Mouse (Mus musculus) forebrain, embryonic 15.5 days (tissue): ENCODE data around the gene Etfdh. TPM values are rescaled to one million over a fixed set of nuclear protein-coding genes. Genes with fewer than 3 reads are reported as not detected.

ENCODE experiments used
- ATAC-seq: fragments of 200-750 bp; cut with Nextera tagmentation; replicated peaks from 2 replicates; pipeline ENCODE4 v1.8.0; 2017; ENCODE audit warnings: mild to moderate bottlenecking, moderate TSS enrichment, moderate library complexity
- H3K27ac ChIP-seq: fragments of 300-500 bp; sonication (generic); replicated peaks from 2 replicates; pipeline ENCODE4 v1.5.1; 2015; ENCODE audit warnings: mild to moderate bottlenecking, inconsistent platforms
- H3K27me3 ChIP-seq: fragments of 300-500 bp; sonication (generic); 2 replicates; pipeline ENCODE4 v1.6.1; 2015; ENCODE audit warnings: inconsistent platforms
- H3K36me3 ChIP-seq: fragments of 300-500 bp; sonication (generic); 2 replicates; pipeline ENCODE4 v1.6.1; 2015; ENCODE audit warnings: mild to moderate bottlenecking, inconsistent platforms
- H3K4me1 ChIP-seq: fragments of 300-500 bp; sonication (generic); 2 replicates; pipeline ENCODE4 v1.6.1; 2015; ENCODE audit warnings: inconsistent platforms
- H3K4me2 ChIP-seq: fragments of 300-500 bp; sonication (generic); replicated peaks from 2 replicates; pipeline ENCODE4 v1.6.1; 2015; ENCODE audit warnings: mild to moderate bottlenecking, inconsistent platforms
- H3K4me3 ChIP-seq: fragments of 300-500 bp; sonication (generic); 2 replicates; pipeline ENCODE4 v1.5.1; 2015; ENCODE audit warnings: mild to moderate bottlenecking, inconsistent platforms
- H3K9ac ChIP-seq: fragments of 300-500 bp; sonication (generic); replicated peaks from 2 replicates; pipeline ENCODE4 v1.6.1; 2015; ENCODE audit warnings: mild to moderate bottlenecking, inconsistent platforms
- H3K9me3 ChIP-seq: fragments of 300-500 bp; sonication (generic); 2 replicates; pipeline ENCODE4 v1.6.1; 2016; ENCODE audit warnings: inconsistent platforms
- WGBS: fragments of 180-500 bp; shearing (Covaris S2); methylation state at CpG from one replicate; pipeline ENCODE4 v1.1.7; 2015; ENCODE audit warnings: mixed read lengths; 5-methylcytosine and 5-hydroxymethylcytosine counted together
- polyA plus RNA-seq: library from polyadenylated mRNA; unstranded; fragments of >200 nt; fragmentation: Nextera tagmentation; extraction: Ambion mirVana; gene quantifications from 2 replicates; pipeline ENCODE4 v1.2.1, GENCODE M21; 2015

The Etfdh gene
- 40.2 and 42.6 TPM in 2 replicates for polyA plus RNA-seq

DNA sequence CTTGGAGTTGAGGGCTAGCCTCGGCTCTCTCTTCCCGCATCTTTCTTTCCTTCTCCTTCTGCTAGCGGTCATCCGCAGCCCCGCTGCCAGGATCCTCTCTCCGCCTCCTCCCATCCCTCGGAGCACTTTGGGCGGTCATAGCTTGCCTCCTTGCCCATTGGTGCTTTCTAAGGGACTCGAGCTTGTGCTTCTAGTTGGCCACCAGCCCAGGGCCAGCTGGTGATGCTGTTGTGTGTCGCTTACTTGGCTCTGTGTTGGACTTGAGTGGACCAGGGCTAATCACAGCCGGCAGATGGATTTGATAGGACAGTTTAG is at the start of gene Etfdh:
TSS of gene Etfdh (minus strand) at position 85 of the 315 bp plus-strand sequence.
- under 1% methylated on average over 11 of the region's 11 CpGs for WGBS
- peak within 1 kb of the TSS; percentile 64 for H3K4me3 ChIP-seq
- peak within 1 kb of the TSS; percentile 69 for H3K9ac ChIP-seq
- H3K9me3 ChIP-seq: no peaks in the 10 kb centered on the region
- peaks cover 18% of the 10 kb centered on the region for H3K4me1 ChIP-seq
- no peaks in the 10 kb centered on the region for H3K27me3 ChIP-seq
- H3K4me2 ChIP-seq: peak within 1 kb of the TSS; percentile 84
- H3K36me3 ChIP-seq: peaks cover 23% of the 10 kb centered on the region
- peak; percentile 44 for ATAC-seq
- peak within 1 kb of the TSS; percentile 84 for H3K27ac ChIP-seq

DNA sequence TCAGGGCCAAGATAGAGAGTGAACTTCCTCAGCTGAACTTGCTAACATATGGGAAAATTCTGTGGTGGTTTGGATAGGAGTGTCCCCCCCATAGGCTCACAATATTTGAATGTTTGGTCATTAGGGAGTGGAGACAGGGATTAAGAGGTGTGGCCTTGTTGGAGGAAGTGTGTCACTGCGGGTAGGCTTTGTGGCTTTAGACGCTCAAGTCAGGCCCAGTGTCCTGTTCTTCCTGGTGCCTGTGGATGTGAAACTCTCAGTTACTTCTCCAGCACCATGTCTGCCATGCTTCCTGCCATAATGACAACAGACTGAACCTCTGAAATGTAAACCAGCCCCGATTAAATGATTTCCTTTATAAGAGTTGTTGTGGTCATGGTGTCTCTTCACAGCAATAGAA is 47.1 kb upstream of the Etfdh start:
- Histone ChIP-seq H3K9me3 (no peaks in the 10 kb centered on the region), H3K4me2 (no peak overlapping the region), H3K36me3 (no peaks in the 10 kb centered on the region), H3K9ac (no peak overlapping the region), H3K4me1 (no peaks in the 10 kb centered on the region), H3K27ac (no peak overlapping the region), H3K4me3 (no peak overlapping the region), H3K27me3 (no peaks in the 10 kb centered on the region)
- ATAC-seq: no peak
- 94% methylated on average over 3 of the region's 3 CpGs for WGBS

DNA sequence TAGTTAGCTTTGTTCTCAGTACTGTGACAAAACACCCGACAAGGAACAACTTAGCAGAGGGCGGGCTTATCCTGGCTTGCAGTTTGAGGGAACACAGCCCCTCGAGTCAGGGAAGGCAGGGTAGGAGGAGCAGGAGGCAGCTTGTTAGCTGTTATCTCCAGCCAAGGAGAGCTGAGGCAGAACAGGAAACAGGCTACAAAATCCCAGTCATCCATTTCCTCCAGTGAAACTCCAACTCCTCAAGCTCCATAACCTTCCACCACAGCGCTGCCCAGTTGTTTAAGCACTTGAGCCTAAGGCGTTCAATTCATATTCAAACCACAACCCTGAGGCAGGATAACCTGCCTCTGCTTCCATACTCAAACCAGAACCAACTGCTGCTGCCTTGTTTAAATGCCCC is 45.3 kb upstream of the Etfdh start:
- Histone ChIP-seq H3K4me2 (no peak overlapping the region), H3K9me3 (no peaks in the 10 kb centered on the region), H3K27ac (no peak overlapping the region), H3K36me3 (no peaks in the 10 kb centered on the region), H3K27me3 (no peaks in the 10 kb centered on the region), H3K4me1 (no peaks in the 10 kb centered on the region), H3K9ac (no peak overlapping the region), H3K4me3 (no peak overlapping the region)
- no peak for ATAC-seq
- 89% methylated on average over 5 of the region's 5 CpGs for WGBS

DNA sequence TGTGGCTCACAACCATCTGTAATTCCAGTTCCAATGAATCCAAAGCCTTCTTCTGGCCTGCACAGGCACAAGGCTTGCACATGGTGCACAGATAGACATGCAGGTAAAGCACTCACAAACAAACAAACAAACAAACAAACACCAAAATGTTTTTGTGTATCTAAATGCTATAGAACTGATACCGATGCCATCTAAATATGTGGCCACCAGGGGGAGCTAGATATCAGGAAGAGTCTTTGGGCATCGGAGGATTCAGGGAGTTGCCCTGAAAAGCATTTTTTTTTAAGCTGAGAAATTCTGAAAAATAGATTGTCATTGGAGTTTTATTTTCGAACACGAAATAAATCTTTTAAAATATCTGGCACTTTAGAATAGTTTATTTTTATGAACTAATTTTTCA is 43.8 kb upstream of the Etfdh start:
- 12% methylated on average over 4 of the region's 4 CpGs for WGBS
- Histone ChIP-seq H3K4me1 (no peaks in the 10 kb centered on the region), H3K27ac (no peak overlapping the region), H3K4me3 (no peak overlapping the region), H3K4me2 (no peak overlapping the region), H3K9me3 (no peaks in the 10 kb centered on the region), H3K36me3 (no peaks in the 10 kb centered on the region), H3K9ac (no peak overlapping the region), H3K27me3 (no peaks in the 10 kb centered on the region)
- ATAC-seq: 0 out of 2 replicates have a peak, but pooled peaks have one; percentile 29

DNA sequence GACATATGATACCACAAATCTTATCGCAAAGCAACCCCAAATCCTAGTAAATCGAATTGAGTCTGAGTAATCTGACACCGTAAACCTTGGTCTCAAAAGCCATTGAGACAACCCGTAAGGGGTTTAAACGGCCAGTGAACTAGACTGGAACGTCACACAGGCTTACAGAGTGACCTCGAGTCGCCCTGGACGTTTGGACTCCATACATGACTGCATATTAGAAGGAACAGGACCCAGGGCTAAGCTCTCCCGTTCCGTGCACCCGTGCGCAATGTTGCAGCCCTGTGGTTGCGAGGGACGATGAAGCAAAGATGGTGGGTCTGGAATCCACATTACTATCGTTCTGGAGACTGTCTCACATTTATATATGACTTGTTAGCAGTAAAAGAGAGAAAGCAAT is 42.9 kb upstream of the Etfdh start:
- Histone ChIP-seq H3K4me1 (no peaks in the 10 kb centered on the region), H3K27me3 (no peaks in the 10 kb centered on the region), H3K9me3 (no peaks in the 10 kb centered on the region), H3K36me3 (no peaks in the 10 kb centered on the region), H3K27ac (no peak overlapping the region), H3K9ac (no peak overlapping the region), H3K4me3 (no peak overlapping the region), H3K4me2 (no peak overlapping the region)
- WGBS: 80% methylated on average over 16 of the region's 16 CpGs
- no peak for ATAC-seq

DNA sequence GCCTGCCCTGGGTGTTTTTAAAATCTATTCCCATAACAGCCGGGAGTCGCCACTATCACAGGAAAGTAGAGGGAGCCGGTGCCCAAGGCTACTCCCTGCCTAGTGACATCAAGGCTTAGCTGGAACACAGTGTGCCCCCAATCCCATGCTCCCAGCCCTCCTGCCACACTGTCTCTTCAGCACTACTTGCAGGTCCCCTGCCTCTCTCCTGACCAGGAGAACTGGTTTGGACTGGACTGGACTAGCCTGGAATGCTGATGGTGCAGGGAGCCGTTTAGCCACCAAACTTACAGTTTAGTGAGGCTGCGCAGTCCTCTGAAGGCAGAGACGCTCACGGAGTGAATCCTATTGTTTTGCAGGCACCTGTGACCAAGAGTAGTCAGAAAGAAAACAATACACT is 41.3 kb upstream of the Etfdh start:
- H3K9ac ChIP-seq: no peak overlapping the region
- no peak overlapping the region for H3K4me2 ChIP-seq
- no peaks in the 10 kb centered on the region for H3K4me1 ChIP-seq
- ATAC-seq: no peak
- H3K27ac ChIP-seq: no peak overlapping the region
- WGBS: 83% methylated on average over 7 of the region's 7 CpGs
- no peaks in the 10 kb centered on the region for H3K9me3 ChIP-seq
- no peaks in the 10 kb centered on the region for H3K36me3 ChIP-seq
- H3K4me3 ChIP-seq: no peak overlapping the region
- H3K27me3 ChIP-seq: no peaks in the 10 kb centered on the region

DNA sequence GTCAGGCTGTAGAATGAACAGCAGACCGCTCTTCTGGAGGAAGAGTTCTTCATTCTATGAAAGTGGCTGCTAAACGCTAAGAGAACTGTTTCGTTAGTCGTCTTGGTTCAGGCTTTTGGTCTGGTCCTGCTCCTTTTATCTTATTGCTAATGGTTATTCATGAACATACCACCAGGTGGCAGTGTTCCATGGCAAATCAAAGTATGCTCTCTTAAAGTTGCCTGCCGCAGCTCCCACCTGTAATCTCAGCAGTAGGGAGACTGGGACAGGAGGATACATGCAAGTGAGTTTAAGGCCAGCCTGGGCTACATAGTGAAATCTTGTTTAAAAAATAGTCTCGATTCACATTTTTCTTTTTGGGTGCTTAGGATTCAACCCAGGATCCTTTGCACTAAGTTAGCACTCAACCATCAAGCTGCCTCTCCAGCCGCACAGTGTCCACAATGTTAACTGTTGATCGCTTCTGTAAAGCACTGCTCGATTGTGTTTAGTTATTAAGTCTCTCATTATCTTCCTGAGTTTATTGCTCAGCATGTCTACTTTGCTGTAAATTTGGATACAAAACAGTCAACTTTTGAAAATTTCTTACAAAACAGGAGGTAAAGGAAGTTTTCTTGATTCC is 35.6 kb upstream of the Etfdh start:
- 39% methylated on average over 9 of the region's 9 CpGs for WGBS
- ATAC-seq: peak; percentile 66
- H3K27me3 ChIP-seq: no peaks in the 10 kb centered on the region
- no peaks in the 10 kb centered on the region for H3K36me3 ChIP-seq
- H3K4me2 ChIP-seq: no peak overlapping the region
- no peaks in the 10 kb centered on the region for H3K4me1 ChIP-seq
- no peaks in the 10 kb centered on the region for H3K9me3 ChIP-seq
- H3K9ac ChIP-seq: no peak overlapping the region
- no peak overlapping the region for H3K27ac ChIP-seq
- H3K4me3 ChIP-seq: no peak overlapping the region

DNA sequence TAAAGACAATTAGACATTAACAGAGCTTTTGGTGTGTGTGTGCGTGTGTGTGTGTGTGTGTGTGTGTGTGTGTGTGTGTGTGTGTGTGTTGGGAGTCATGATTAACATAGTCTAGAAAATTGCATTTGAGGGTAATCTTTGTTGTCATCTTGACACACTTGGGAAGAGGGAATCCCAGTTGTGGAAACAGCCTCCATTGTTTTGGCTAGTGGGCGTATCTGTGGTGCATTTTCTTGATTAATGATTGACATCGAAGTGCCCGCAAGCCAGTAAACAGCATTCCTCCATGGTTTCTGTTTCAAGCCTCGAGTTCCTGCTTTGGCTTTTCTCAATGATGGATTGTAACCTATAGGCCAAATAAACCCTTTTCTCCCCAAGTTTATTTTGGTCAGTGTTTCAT is 27.4 kb upstream of the Etfdh start:
- Histone ChIP-seq H3K4me1 (no peaks in the 10 kb centered on the region), H3K27ac (no peak overlapping the region), H3K4me3 (no peak overlapping the region), H3K36me3 (no peaks in the 10 kb centered on the region), H3K9ac (no peak overlapping the region), H3K4me2 (no peak overlapping the region), H3K27me3 (no peaks in the 10 kb centered on the region), H3K9me3 (no peaks in the 10 kb centered on the region)
- no peak for ATAC-seq
- 68% methylated on average over 5 of the region's 5 CpGs for WGBS

DNA sequence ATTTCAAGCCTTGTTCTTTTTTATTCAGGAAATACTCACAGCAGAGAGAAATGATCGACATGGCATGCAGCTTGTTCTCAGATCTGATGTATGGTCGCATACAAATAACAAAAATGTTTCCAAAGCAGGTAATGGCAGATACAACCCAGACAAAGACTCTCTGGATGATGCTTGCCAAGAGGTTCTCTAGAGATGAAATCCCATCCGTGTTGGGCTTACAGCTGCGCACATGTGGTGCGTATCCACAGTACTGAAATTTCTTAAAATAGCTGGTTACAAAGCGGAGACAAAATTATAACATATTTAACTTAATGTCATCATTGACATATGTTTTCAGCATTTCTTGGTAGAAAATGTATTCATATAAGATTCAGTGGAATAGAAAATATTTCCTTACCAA is 22.8 kb upstream of the Etfdh start:
- no peaks in the 10 kb centered on the region for H3K9me3 ChIP-seq
- H3K4me3 ChIP-seq: no peak overlapping the region
- H3K27me3 ChIP-seq: no peaks in the 10 kb centered on the region
- no peak overlapping the region for H3K27ac ChIP-seq
- H3K4me2 ChIP-seq: no peak overlapping the region
- H3K4me1 ChIP-seq: no peaks in the 10 kb centered on the region
- 91% methylated on average over 6 of the region's 6 CpGs for WGBS
- H3K9ac ChIP-seq: no peak overlapping the region
- no peaks in the 10 kb centered on the region for H3K36me3 ChIP-seq
- no peak for ATAC-seq

DNA sequence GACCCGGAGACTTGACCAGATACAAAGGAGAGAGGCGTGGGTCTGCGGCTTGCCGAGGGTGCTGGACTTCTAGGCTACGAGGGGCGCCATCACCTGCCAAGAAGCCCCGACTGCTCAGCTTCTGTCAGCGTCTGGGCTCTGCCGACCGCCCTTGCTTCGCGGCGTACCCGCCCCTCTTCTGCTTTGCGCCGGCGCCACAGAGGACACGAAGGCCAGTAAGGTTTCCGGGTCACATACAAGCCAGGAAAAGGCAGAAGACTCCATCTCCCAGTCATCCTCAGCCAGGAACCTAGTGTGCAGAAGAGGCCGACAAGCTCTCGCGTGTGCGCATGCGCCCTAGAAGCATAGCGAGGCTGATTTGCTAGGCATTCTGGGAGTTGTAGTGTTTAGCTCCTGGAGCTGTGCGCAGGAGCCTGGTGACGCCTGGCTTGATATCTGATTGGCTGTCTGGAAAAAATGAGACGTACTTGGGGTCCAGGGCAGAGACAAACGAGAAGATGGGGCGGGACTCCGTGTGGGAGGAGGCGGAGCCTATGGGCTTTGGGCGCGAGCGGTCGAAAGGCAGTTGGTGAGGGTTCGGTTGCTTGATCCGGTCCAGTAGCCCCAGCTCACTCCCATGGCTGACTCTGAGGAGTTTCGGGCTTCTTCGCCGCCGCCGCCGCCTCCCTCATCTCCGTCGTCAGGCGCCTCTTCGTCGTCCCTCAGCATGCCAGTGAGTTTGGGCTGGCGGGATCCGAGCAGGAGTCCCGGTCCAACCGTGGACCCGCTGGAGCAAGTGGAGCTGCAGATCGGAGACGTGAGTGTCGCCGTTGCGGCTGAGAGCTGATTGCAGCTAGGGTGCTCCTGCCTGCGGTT is 512 bp downstream of the Etfdh start, which contains the start of gene 4930579G24Rik:
TSS of gene 4930579G24Rik (plus strand) at position 519 of the 855 bp plus-strand sequence.
- peaks cover 18% of the 10 kb centered on the region for H3K4me1 ChIP-seq
- no peaks in the 10 kb centered on the region for H3K9me3 ChIP-seq
- peaks cover 22% of the 10 kb centered on the region for H3K36me3 ChIP-seq
- H3K4me3 ChIP-seq: peak within 1 kb of the TSS; percentile 64
- under 1% methylated on average over 60 of the region's 60 CpGs for WGBS
- H3K27ac ChIP-seq: peak within 1 kb of the TSS; percentile 84
- no peaks in the 10 kb centered on the region for H3K27me3 ChIP-seq
- ATAC-seq: peak; percentile 99
- H3K4me2 ChIP-seq: peak within 1 kb of the TSS; percentile 84
- H3K9ac ChIP-seq: peak within 1 kb of the TSS; percentile 69

DNA sequence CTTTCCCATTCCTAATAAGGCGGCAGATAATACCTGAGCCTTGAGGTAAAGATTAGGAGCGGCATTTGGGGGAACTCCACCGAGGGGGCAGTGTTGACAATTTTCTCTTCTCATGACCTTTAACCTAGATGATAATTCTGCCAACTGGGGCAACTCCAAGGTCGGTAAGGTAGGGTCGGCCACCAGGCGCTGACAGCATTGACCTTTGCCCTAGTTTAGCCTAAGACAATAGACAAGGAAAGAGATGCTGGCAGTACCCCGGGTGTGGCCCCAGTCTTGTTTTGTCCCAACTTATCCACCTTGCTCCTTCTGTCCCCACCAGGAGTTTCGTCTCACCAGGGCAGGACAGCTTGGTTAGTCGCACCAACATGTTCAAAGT is 1.1 kb downstream of the Etfdh start:
- Histone ChIP-seq H3K27me3 (no peaks in the 10 kb centered on the region), H3K4me2 (peak overlapping the region; percentile 84), H3K9me3 (no peaks in the 10 kb centered on the region), H3K36me3 (peaks cover 17% of the 10 kb centered on the region), H3K9ac (peak overlapping the region; percentile 69), H3K27ac (peak overlapping the region; percentile 82), H3K4me3 (peak overlapping the region; percentile 64), H3K4me1 (peaks cover 18% of the 10 kb centered on the region)
- 1% methylated on average over 9 of the region's 9 CpGs for WGBS
- ATAC-seq: no peak

DNA sequence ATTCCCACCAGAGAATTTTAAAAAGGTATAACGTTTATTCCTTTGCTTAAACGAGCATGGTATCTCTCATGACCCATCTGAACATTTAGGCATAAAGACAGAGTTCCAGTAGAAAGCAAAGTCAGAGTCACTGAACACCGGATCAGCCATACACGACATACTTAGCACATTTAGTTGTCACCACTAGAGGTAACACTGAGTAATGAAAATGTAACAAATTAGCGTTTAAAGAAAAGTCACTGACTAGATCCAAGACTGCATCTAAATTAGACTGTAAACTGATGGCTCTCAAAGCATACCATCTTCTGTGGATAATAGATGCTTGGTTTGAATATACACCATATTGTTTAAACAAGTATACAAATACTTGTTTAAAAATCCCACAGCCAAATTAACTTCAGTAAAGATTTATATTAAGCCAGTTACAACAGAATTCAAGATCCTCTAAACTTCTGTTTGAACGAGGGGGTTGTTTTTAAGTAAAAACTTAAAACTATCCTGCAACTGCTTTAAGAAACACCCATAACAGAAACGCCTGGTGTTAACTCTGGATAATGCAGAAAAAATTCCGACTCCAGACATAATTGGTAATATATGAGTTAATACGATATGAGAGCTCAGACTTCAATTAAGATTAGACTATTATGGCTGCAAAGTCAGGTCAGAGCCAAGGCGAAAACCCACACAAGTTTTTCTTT is 1.7 kb downstream of the Etfdh start:
- peak overlapping the region; percentile 64 for H3K4me3 ChIP-seq
- 27% methylated on average over 10 of the region's 10 CpGs for WGBS
- no peaks in the 10 kb centered on the region for H3K27me3 ChIP-seq
- peak overlapping the region; percentile 84 for H3K4me2 ChIP-seq
- H3K9me3 ChIP-seq: no peaks in the 10 kb centered on the region
- H3K27ac ChIP-seq: no peak overlapping the region
- peaks cover 18% of the 10 kb centered on the region for H3K4me1 ChIP-seq
- peaks cover 16% of the 10 kb centered on the region for H3K36me3 ChIP-seq
- no peak for ATAC-seq
- peak overlapping the region; percentile 69 for H3K9ac ChIP-seq
